Mouse (Mus musculus) liver, embryonic 15.5 days (tissue): Measurements from ENCODE around the gene Iqck. TPM values are rescaled to one million over a fixed set of nuclear protein-coding genes. Genes with fewer than 3 reads are reported as not detected.
A peak's percentile ranks its signal among the peaks of the same experiment; 100 is the strongest.

ENCODE experiments used
- ATAC-seq: fragments of 200-750 bp; cut with Nextera tagmentation; 2 replicates; pipeline ENCODE4 v1.8.0; 2017; ENCODE audit warnings: moderate number of reproducible peaks, mild to moderate bottlenecking, moderate library complexity; ENCODE audit not compliant: insufficient read depth
- H3K27ac ChIP-seq: fragments of 300-500 bp; sonication (generic); replicated peaks from 2 replicates; pipeline ENCODE4 v1.5.1; 2015; ENCODE audit warnings: mild to moderate bottlenecking, inconsistent platforms
- H3K27me3 ChIP-seq: fragments of 300-500 bp; sonication (generic); 2 replicates; pipeline ENCODE4 v1.6.1; 2015; ENCODE audit warnings: mild to moderate bottlenecking, inconsistent platforms
- H3K36me3 ChIP-seq: fragments of 300-500 bp; sonication (generic); replicated peaks from 2 replicates; pipeline ENCODE4 v1.6.1; 2015; ENCODE audit warnings: moderate library complexity, mild to moderate bottlenecking, inconsistent platforms
- H3K4me1 ChIP-seq: fragments of 300-500 bp; sonication (generic); replicated peaks from 2 replicates; pipeline ENCODE4 v1.6.1; 2015; ENCODE audit warnings: inconsistent platforms
- H3K4me2 ChIP-seq: fragments of 300-500 bp; sonication (generic); 2 replicates; pipeline ENCODE4 v1.6.1; 2015; ENCODE audit warnings: moderate library complexity, mild to moderate bottlenecking, inconsistent platforms
- H3K4me3 ChIP-seq: fragments of 300-500 bp; sonication (generic); replicated peaks from 2 replicates; pipeline ENCODE4 v1.5.1; 2015; ENCODE audit warnings: mild to moderate bottlenecking, inconsistent platforms
- H3K9ac ChIP-seq: fragments of 300-500 bp; sonication (generic); 2 replicates; pipeline ENCODE4 v1.6.1; 2015; ENCODE audit warnings: moderate library complexity, mild to moderate bottlenecking, inconsistent platforms
- H3K9me3 ChIP-seq: fragments of 300-500 bp; sonication (generic); replicated peaks from 2 replicates; pipeline ENCODE4 v1.6.1; 2016; ENCODE audit warnings: inconsistent platforms
- WGBS: fragments of 180-500 bp; shearing (Covaris S2); methylation state at CpG from one replicate; pipeline ENCODE4 v1.1.7; 2015; ENCODE audit warnings: mixed read lengths; ENCODE audit not compliant: insufficient replicate concordance; 5-methylcytosine and 5-hydroxymethylcytosine counted together
- polyA plus RNA-seq: library from polyadenylated mRNA; unstranded; fragments of >200 nt; fragmentation: Nextera tagmentation; extraction: Ambion mirVana; gene quantifications from 2 replicates; pipeline ENCODE4 v1.2.1, GENCODE M21; 2015

Gene Iqck
- polyA plus RNA-seq, 1 experiment from 2014 or later = 0.22 TPM

- WGBS = 74% methylated on average over 7 of the region's 7 CpGs
- no peak overlapping the region for H3K27ac ChIP-seq
- H3K9ac ChIP-seq = no peak overlapping the region
- no peaks in the 10 kb centered on the region for H3K9me3 ChIP-seq
- H3K4me3 ChIP-seq = no peak overlapping the region
- peaks cover 40% of the 10 kb centered on the region for H3K4me1 ChIP-seq
- no peak overlapping the region for H3K4me2 ChIP-seq
- H3K36me3 ChIP-seq = peaks cover 61% of the 10 kb centered on the region
- no peaks in the 10 kb centered on the region for H3K27me3 ChIP-seq
- ATAC-seq = no peak
Measured at GRCm38 (mm10) chr7:118851571-118851970, 4.0 kb upstream of the Iqck start.

- H3K36me3 ChIP-seq = peaks cover 50% of the 10 kb centered on the region
- no peaks in the 10 kb centered on the region for H3K27me3 ChIP-seq
- H3K4me1 ChIP-seq = peaks cover 40% of the 10 kb centered on the region
- H3K4me3 ChIP-seq = no peak overlapping the region
- no peak overlapping the region for H3K9ac ChIP-seq
- WGBS = 75% methylated on average over 4 of the region's 4 CpGs
- ATAC-seq = no peak
- H3K4me2 ChIP-seq = no peak overlapping the region
- no peak overlapping the region for H3K27ac ChIP-seq
- H3K9me3 ChIP-seq = no peaks in the 10 kb centered on the region
Measured at GRCm38 (mm10) chr7:118852611-118853010, 2.9 kb upstream of the Iqck start.

DNA sequence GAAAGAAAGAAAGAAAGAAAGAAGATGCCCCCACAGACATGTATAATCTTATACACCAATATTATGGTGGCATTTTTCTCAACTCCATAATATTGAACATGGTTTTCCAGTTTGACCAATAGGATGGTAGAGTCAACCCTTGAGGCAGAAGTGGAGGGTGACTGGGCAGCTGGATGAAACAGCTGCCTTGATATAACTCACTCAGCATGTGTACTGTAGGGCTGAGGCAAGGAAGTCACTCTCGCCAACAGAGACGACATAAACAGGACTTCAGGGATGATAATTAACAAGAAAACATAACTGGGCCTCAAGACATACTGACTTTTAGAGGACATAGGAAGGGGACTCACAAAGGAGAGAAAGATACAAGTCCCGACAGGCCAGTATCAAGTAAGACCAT is 946 bp upstream of the Iqck start:
- no peak for ATAC-seq
- Histone ChIP-seq H3K9ac (peak overlapping the region; percentile 69), H3K27ac (no peak overlapping the region), H3K4me3 (peak overlapping the region; percentile 81), H3K36me3 (peaks cover 31% of the 10 kb centered on the region), H3K27me3 (no peaks in the 10 kb centered on the region), H3K9me3 (no peaks in the 10 kb centered on the region), H3K4me2 (peak overlapping the region; percentile 90), H3K4me1 (peaks cover 38% of the 10 kb centered on the region)
- WGBS = 9% methylated on average over 3 of the region's 3 CpGs

DNA sequence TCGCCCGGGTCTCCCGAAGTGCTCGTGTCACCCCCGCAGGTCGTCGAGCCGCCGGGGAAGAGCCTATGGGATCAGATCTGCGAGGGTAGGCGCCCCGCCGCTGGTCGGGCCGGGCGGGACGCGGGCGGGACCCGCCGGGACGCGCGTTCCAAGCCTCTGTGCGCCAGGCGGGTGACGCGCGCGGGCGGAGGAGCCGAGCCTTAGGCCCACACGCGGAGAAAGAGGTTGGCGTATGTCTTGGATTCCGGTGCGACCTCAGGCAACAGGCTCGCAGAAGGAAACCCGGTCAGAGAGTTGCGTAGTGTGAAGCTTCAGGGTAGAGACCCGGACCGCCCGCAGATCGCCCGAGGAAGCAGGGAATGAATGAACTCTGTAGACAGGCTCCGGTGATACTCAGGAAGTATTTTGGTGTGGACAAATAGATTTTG is 339 bp downstream of the Iqck start, which contains the start of gene Knop1:
Gene Knop1 (minus strand): TSS at position 378 of the 428 bp plus-strand sequence.
- Histone ChIP-seq H3K36me3 (peaks cover 24% of the 10 kb centered on the region), H3K27me3 (no peaks in the 10 kb centered on the region), H3K4me2 (peak within 1 kb of the TSS; percentile 90), H3K9ac (peak within 1 kb of the TSS; percentile 69), H3K4me3 (peak within 1 kb of the TSS; percentile 81), H3K9me3 (no peaks in the 10 kb centered on the region), H3K27ac (peak within 1 kb of the TSS; percentile 19; the same call in 1 of the 2 replicates), H3K4me1 (peaks cover 28% of the 10 kb centered on the region)
- under 1% methylated on average over 46 of the region's 46 CpGs for WGBS
- peak; percentile 79 for ATAC-seq

DNA sequence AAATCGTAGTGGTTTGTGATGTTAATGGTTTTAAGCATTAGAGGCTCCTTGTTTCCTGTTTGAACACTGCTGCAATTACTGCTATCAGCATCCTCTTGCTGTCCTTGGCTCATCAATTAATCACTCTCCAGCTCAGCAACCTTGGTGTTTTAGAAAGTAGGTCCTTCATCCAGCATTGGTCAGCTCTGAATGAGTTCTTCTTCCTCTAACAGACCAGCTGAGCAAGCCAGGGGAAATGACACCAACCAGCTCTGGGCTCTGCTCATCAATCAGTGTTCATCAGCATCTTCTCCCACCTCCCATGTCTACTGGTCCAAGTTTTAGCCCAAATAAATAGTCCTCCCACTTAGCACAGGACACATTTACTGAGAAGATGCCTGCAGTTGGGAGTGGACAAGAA is 3.1 kb downstream of the Iqck start:
- no peaks in the 10 kb centered on the region for H3K27me3 ChIP-seq
- no peaks in the 10 kb centered on the region for H3K9me3 ChIP-seq
- H3K27ac ChIP-seq = no peak overlapping the region
- peaks cover 22% of the 10 kb centered on the region for H3K4me1 ChIP-seq
- no peaks in the 10 kb centered on the region for H3K36me3 ChIP-seq
- H3K4me3 ChIP-seq = no peak overlapping the region
- no peak for ATAC-seq
- H3K9ac ChIP-seq = no peak overlapping the region
- H3K4me2 ChIP-seq = no peak overlapping the region
- WGBS = 74% methylated on average over 1 of the region's 1 CpGs

- H3K36me3 ChIP-seq = no peaks in the 10 kb centered on the region
- no peak for ATAC-seq
Measured at GRCm38 (mm10) chr7:118865362-118865761, 9.8 kb downstream of the Iqck start.

DNA sequence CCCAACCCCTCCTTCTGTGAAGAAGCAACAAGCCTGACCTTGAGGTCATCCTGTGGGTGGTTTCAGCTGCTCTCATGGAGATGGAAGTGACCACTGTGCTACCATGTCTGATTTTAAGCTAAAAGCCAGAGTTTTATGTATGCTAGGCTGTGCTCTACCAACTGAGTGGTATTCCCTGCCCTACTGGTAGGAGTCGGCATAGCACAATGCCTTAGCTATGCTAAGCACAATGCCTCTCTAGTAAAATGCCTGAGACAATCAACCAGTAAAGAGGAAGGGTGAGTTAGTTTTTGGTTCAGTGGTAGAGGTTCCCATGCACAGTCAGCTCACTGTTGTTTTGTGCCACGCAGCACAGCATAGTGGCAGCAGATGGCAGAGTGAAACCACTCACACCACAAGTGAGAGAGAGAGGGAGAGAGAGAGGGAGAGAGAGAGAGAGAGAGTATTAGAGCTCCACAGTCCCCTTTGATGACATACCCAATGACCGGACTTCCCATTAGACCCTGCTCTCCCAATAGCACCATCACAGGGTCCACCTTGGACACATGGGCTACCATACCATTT is 24.0 kb downstream of the Iqck start:
- H3K27me3 ChIP-seq = no peaks in the 10 kb centered on the region
- no peaks in the 10 kb centered on the region for H3K4me1 ChIP-seq
- no peaks in the 10 kb centered on the region for H3K9me3 ChIP-seq
- no peak overlapping the region for H3K9ac ChIP-seq
- no peak overlapping the region for H3K27ac ChIP-seq
- H3K36me3 ChIP-seq = no peaks in the 10 kb centered on the region
- no peak for ATAC-seq
- no peak overlapping the region for H3K4me2 ChIP-seq
- H3K4me3 ChIP-seq = no peak overlapping the region
- WGBS = 69% methylated on average over 3 of the region's 3 CpGs

More at GRCm38 (mm10) chr7:118865362-118865761, 9.8 kb downstream of the Iqck start:
- Histone ChIP-seq H3K4me3 (no peak overlapping the region), H3K9ac (no peak overlapping the region), H3K4me1 (no peaks in the 10 kb centered on the region), H3K4me2 (no peak overlapping the region), H3K27me3 (no peaks in the 10 kb centered on the region), H3K27ac (no peak overlapping the region), H3K9me3 (no peaks in the 10 kb centered on the region)
- WGBS = 41% methylated on average over 2 of the region's 2 CpGs

GRCm38 (mm10) chr7:118883957-118884356 is 28.4 kb downstream of the Iqck start:
- no peaks in the 10 kb centered on the region for H3K4me1 ChIP-seq
- H3K36me3 ChIP-seq = no peaks in the 10 kb centered on the region
- H3K4me3 ChIP-seq = no peak overlapping the region
- no peak overlapping the region for H3K27ac ChIP-seq
- H3K9ac ChIP-seq = no peak overlapping the region
- no peaks in the 10 kb centered on the region for H3K9me3 ChIP-seq
- H3K27me3 ChIP-seq = no peaks in the 10 kb centered on the region
- 54% methylated on average over 4 of the region's 4 CpGs for WGBS
- H3K4me2 ChIP-seq = no peak overlapping the region
- ATAC-seq = no peak

GRCm38 (mm10) chr7:118884969-118885368 is 29.4 kb downstream of the Iqck start:
- 47% methylated on average over 4 of the region's 4 CpGs for WGBS
- Histone ChIP-seq H3K27me3 (no peaks in the 10 kb centered on the region), H3K4me3 (no peak overlapping the region), H3K9ac (no peak overlapping the region), H3K9me3 (no peaks in the 10 kb centered on the region), H3K27ac (no peak overlapping the region), H3K4me2 (no peak overlapping the region), H3K4me1 (no peaks in the 10 kb centered on the region), H3K36me3 (no peaks in the 10 kb centered on the region)
- ATAC-seq = no peak

DNA sequence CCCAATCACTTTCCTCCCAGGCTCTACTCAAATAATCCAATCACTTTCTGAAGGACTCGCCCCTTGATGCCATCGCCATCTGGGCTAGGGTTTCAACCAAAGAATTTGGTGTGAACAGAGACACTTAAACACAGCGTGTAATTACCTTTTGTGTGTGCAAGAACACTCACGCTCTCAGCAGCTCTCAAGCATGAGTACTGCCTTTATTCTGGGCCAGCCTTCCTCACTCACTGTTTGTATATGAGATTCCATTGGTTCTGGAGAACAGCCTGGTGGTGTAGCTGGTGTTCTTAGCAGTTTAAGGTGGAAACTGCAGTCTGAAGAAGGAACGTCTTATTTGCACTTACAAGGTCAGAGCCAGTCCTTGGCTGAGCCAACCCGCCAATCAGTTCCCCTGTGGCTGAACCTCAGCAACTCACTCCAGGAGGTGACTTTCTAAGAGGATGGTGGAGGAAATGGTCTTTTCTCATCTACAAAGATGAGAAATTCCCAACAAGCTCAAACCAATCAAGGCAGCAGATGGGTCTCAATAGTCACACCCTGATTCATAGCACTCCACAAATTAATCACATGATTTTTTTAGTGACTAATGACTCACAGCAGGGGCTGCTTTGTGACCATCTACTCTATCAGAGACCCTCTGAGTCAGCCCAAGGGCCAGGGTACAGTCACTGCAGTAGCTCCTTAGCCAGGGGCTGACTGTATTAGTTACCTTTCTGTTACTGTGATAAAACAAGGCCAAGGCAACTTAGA is 31.9 kb downstream of the Iqck start:
- H3K9me3 ChIP-seq = no peaks in the 10 kb centered on the region
- no peaks in the 10 kb centered on the region for H3K36me3 ChIP-seq
- ATAC-seq = no peak
- no peak overlapping the region for H3K27ac ChIP-seq
- no peak overlapping the region for H3K4me3 ChIP-seq
- H3K9ac ChIP-seq = no peak overlapping the region
- no peaks in the 10 kb centered on the region for H3K4me1 ChIP-seq
- 62% methylated on average over 6 of the region's 6 CpGs for WGBS
- no peaks in the 10 kb centered on the region for H3K27me3 ChIP-seq
- H3K4me2 ChIP-seq = no peak overlapping the region

DNA sequence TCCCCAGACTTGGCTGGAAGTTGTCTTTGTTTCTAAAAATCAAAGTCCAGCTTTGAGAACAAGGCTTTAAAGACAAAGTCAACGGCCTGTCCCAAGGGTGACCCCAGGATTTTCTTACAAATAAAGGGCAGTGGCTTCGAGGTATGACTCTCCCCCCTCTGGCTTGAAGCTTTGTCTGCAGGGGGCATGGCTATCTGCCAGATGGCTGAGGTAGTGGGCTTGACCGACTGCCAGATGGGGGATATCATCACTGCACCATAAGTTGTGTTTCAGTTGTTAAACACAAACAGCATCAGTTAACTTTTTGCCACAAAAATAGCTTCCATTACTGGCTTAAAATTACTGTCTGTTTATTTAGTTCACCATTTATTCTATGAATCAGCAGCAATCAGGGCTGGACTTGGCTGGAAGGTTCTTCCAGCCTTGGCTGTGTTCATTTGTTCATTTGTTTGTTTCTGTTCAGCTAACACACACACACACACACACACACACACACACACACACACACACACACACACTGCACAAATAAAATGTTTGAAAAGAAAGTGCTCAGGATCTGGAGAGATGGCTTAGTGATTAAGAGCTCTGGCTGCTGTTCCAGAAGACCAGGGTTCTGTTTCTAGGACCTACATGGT is 33.6 kb downstream of the Iqck start:
- H3K9me3 ChIP-seq = no peaks in the 10 kb centered on the region
- no peaks in the 10 kb centered on the region for H3K4me1 ChIP-seq
- H3K27ac ChIP-seq = no peak overlapping the region
- no peak overlapping the region for H3K9ac ChIP-seq
- no peaks in the 10 kb centered on the region for H3K36me3 ChIP-seq
- no peaks in the 10 kb centered on the region for H3K27me3 ChIP-seq
- ATAC-seq = no peak
- H3K4me2 ChIP-seq = no peak overlapping the region
- no peak overlapping the region for H3K4me3 ChIP-seq
- WGBS = 39% methylated on average over 3 of the region's 3 CpGs
